Mouse (Mus musculus) megakaryocyte, embryonic 14.5 days (primary cell): ENCODE measurements around the gene Igfbp4. TPM values are rescaled to one million over a fixed set of nuclear protein-coding genes. Genes with fewer than 3 reads are reported as not detected.

Experiments
- H3K27me3 ChIP-seq: replicated peaks from 2 replicates; pipeline ENCODE3; 2012; ENCODE audit warnings: inconsistent platforms
- H3K36me3 ChIP-seq: replicated peaks from 2 replicates; pipeline ENCODE3; 2012; ENCODE audit warnings: low read length, inconsistent platforms, mixed read lengths
- H3K4me1 ChIP-seq: 2 replicates; pipeline ENCODE4 v1.6.1; 2012; ENCODE audit warnings: inconsistent platforms
- H3K4me3 ChIP-seq: replicated peaks from 2 replicates; pipeline ENCODE3; 2012; ENCODE audit warnings: moderate library complexity, mild to moderate bottlenecking, inconsistent platforms
- H3K9me3 ChIP-seq: 2 replicates; pipeline ENCODE4 v1.6.1; 2012; ENCODE audit warnings: inconsistent platforms
- FLI1 ChIP-seq: IDR thresholded peaks from 2 replicates; pipeline ENCODE4 v1.6.1; 2012; ENCODE audit warnings: low read length, inconsistent platforms, mixed read lengths
- GATA1 ChIP-seq: IDR thresholded peaks from 3 replicates; pipeline ENCODE4 v1.6.1; 2012; ENCODE audit warnings: mixed read lengths, low read length, inconsistent platforms, borderline replicate concordance
- polyA plus RNA-seq: library from polyadenylated mRNA; stranded (reverse); fragments of >175 nt; gene quantifications from 2 replicates; pipeline ENCODE4 v1.2.3, GENCODE M21; 2012; ENCODE audit warnings: low replicate concordance; ENCODE audit not compliant: insufficient read depth

Igfbp4 gene
- polyA plus RNA-seq, 1 experiment, result 111 TPM

- no peaks in the 10 kb centered on the region for H3K36me3 ChIP-seq
- H3K4me3 ChIP-seq, result peak overlapping the region; percentile 92
- TF ChIP-seq GATA1, result no peak
- TF ChIP-seq FLI1, result no peak
- peaks cover 59% of the 10 kb centered on the region for H3K4me1 ChIP-seq
- no peaks in the 10 kb centered on the region for H3K9me3 ChIP-seq
- H3K27me3 ChIP-seq, result peaks cover 59% of the 10 kb centered on the region
These were observed 584 bp upstream of the Igfbp4 start for GRCm38 (mm10) chr11:99040346-99040974.

GRCm38 (mm10) chr11:99041841-99042780 lies 1.1 kb downstream of the Igfbp4 start:
- peaks cover 64% of the 10 kb centered on the region for H3K27me3 ChIP-seq
- no peaks in the 10 kb centered on the region for H3K9me3 ChIP-seq
- no peak for TF ChIP-seq GATA1
- TF ChIP-seq FLI1, result no peak
- no peaks in the 10 kb centered on the region for H3K36me3 ChIP-seq
- H3K4me1 ChIP-seq, result peaks cover 45% of the 10 kb centered on the region
- H3K4me3 ChIP-seq, result peak overlapping the region; percentile 92

- peak overlapping the region; percentile 92 for H3K4me3 ChIP-seq
- H3K4me1 ChIP-seq, result peaks cover 45% of the 10 kb centered on the region
- no peaks in the 10 kb centered on the region for H3K9me3 ChIP-seq
- no peaks in the 10 kb centered on the region for H3K36me3 ChIP-seq
- peaks cover 69% of the 10 kb centered on the region for H3K27me3 ChIP-seq
- TF ChIP-seq FLI1 (no peak), GATA1 (no peak)
These were observed 1.9 kb downstream of the Igfbp4 start for GRCm38 (mm10) chr11:99042834-99043431.

- TF ChIP-seq FLI1 (no peak), GATA1 (no peak)
- Histone ChIP-seq H3K36me3 (no peaks in the 10 kb centered on the region), H3K4me3 (peak overlapping the region; percentile 31), H3K4me1 (peaks cover 45% of the 10 kb centered on the region), H3K27me3 (peaks cover 75% of the 10 kb centered on the region), H3K9me3 (no peaks in the 10 kb centered on the region)
These were observed 2.6 kb downstream of the Igfbp4 start for GRCm38 (mm10) chr11:99043632-99044031.

- Histone ChIP-seq H3K36me3 (no peaks in the 10 kb centered on the region), H3K4me3 (no peak overlapping the region), H3K27me3 (peaks cover 76% of the 10 kb centered on the region), H3K9me3 (no peaks in the 10 kb centered on the region), H3K4me1 (peaks cover 45% of the 10 kb centered on the region)
- TF ChIP-seq GATA1 (no peak), FLI1 (no peak)
These were observed 3.3 kb downstream of the Igfbp4 start for GRCm38 (mm10) chr11:99044306-99044705.

- peaks cover 35% of the 10 kb centered on the region for H3K4me1 ChIP-seq
- H3K27me3 ChIP-seq, result peaks cover 76% of the 10 kb centered on the region
- no peaks in the 10 kb centered on the region for H3K36me3 ChIP-seq
- TF ChIP-seq FLI1, result no peak
- TF ChIP-seq GATA1, result no peak
- H3K4me3 ChIP-seq, result no peak overlapping the region
- H3K9me3 ChIP-seq, result no peaks in the 10 kb centered on the region
These were observed 4.3 kb downstream of the Igfbp4 start for GRCm38 (mm10) chr11:99045159-99045889.

- Histone ChIP-seq H3K9me3 (no peaks in the 10 kb centered on the region), H3K27me3 (peaks cover 71% of the 10 kb centered on the region), H3K4me3 (no peak overlapping the region), H3K36me3 (peaks cover 3% of the 10 kb centered on the region), H3K4me1 (peaks cover 17% of the 10 kb centered on the region)
- TF ChIP-seq GATA1 (no peak), FLI1 (no peak)
These were observed 6.1 kb downstream of the Igfbp4 start for GRCm38 (mm10) chr11:99047120-99047519.

DNA sequence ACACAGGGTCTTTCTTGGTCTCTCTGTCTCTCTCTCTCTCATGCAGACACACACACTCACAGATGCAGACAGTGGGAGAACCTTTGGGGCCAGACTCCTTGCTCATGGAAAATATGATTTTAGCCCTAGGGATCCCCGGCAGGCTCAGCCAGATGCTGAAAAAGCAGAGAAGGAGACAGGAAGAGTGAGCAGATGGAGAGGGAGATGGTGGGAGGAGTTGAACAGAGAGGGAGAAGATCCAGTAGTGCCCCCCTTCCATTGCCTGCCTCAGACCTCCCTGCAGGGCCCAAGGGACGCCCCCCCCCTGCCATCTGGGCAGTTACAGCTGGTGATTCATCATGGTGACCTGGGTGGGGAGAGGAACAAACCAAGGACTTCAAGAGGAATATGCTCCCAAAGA lies 6.6 kb downstream of the Igfbp4 start:
- Histone ChIP-seq H3K9me3 (no peaks in the 10 kb centered on the region), H3K4me1 (peaks cover 12% of the 10 kb centered on the region), H3K36me3 (peaks cover 3% of the 10 kb centered on the region), H3K4me3 (no peak overlapping the region), H3K27me3 (peaks cover 70% of the 10 kb centered on the region)
- TF ChIP-seq GATA1 (no peak), FLI1 (no peak)

DNA sequence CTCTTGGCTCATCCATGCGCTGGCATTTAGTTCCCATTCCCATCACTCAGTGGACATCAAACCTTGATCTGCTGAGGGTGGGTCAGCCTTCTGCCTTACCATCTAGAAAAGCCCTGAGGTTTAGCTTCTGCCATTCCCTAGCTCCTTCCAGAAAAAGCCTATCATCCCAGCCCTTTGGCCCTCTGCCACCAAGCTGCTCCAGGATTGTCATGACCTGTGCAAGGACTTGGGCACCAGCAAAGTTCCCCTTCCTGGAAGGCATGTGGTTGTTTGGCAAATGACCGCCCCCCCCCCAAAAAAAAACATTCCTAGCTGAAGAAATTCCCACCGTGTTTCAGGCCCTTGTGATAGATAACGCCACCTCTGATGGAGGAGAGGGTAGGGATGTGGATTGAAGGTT lies 14.1 kb downstream of the Igfbp4 start:
- Histone ChIP-seq H3K4me3 (no peak overlapping the region), H3K9me3 (peaks cover 23% of the 10 kb centered on the region), H3K4me1 (no peaks in the 10 kb centered on the region), H3K27me3 (peaks cover 62% of the 10 kb centered on the region), H3K36me3 (peaks cover 3% of the 10 kb centered on the region)
- no peak for TF ChIP-seq FLI1
- no peak for TF ChIP-seq GATA1
